Mouse (Mus musculus) heart, adult 9 months (tissue): ENCODE results near the gene Gm10643.
A peak's percentile ranks its signal among the peaks of the same experiment; 100 is the strongest.

Experiments used
- DNase-seq, 2 experiments: peaks; one replicate each; pipeline ENCODE4 v3.0.0; 2022; ENCODE audit warnings: low spot score in 2 of 2

The Gm10643 gene

GRCm38 (mm10) chr8:84065037-84065436, at the start of gene Gm10643:
Gm10643 (minus strand) TSS chr8:84065137.
- no peak for DNase-seq

GRCm38 (mm10) chr8:84106216-84107040, 41.5 kb upstream of the Gm10643 start:
- no peak for DNase-seq

GRCm38 (mm10) chr8:84105676-84106075, 40.7 kb upstream of the Gm10643 start:
- DNase-seq, result no peak

- DNase-seq, result peak; percentile 99
Observed at GRCm38 (mm10) chr8:84104697-84105609, 40.0 kb upstream of the Gm10643 start, which contains the start of gene Dcaf15. Dcaf15 (minus strand) TSS chr8:84104768.

GRCm38 (mm10) chr8:84104221-84104620, 39.3 kb upstream of the Gm10643 start:
- DNase-seq, result no peak

GRCm38 (mm10) chr8:84103601-84104000, 38.7 kb upstream of the Gm10643 start:
- DNase-seq, result no peak

GRCm38 (mm10) chr8:84101476-84102270, 36.7 kb upstream of the Gm10643 start:
- no peak for DNase-seq

- no peak for DNase-seq
Observed at GRCm38 (mm10) chr8:84098376-84098775, 33.4 kb upstream of the Gm10643 start.

GRCm38 (mm10) chr8:84096061-84096460, 31.1 kb upstream of the Gm10643 start:
- no peak for DNase-seq

GRCm38 (mm10) chr8:84090585-84090984, 25.6 kb upstream of the Gm10643 start:
- peak in 1 of 2 experiments; percentile 52 for DNase-seq

- no peak for DNase-seq
Observed at GRCm38 (mm10) chr8:84089277-84089676, 24.3 kb upstream of the Gm10643 start.

- DNase-seq, result no peak
Observed at GRCm38 (mm10) chr8:84087821-84088220, 22.9 kb upstream of the Gm10643 start.

- DNase-seq, result no peak
Observed at GRCm38 (mm10) chr8:84087156-84087555, 22.2 kb upstream of the Gm10643 start.

- no peak for DNase-seq
Observed at GRCm38 (mm10) chr8:84084341-84085115, 19.6 kb upstream of the Gm10643 start.

- DNase-seq, result peak; percentile 43 to 46
Observed at GRCm38 (mm10) chr8:84083829-84084241, 18.9 kb upstream of the Gm10643 start.

GRCm38 (mm10) chr8:84079206-84079605, 14.3 kb upstream of the Gm10643 start:
- no peak for DNase-seq

- DNase-seq, result no peak
Observed at GRCm38 (mm10) chr8:84076849-84077248, 11.9 kb upstream of the Gm10643 start.

- peak in 1 of 2 experiments; percentile 18 for DNase-seq
Observed at GRCm38 (mm10) chr8:84076412-84076811, 11.5 kb upstream of the Gm10643 start.

- no peak for DNase-seq
Observed at GRCm38 (mm10) chr8:84073230-84073976, 8.5 kb upstream of the Gm10643 start.

GRCm38 (mm10) chr8:84072321-84072720, 7.4 kb upstream of the Gm10643 start:
- DNase-seq, result no peak
